Mouse (Mus musculus) cerebellum, adult 2 months (tissue): Measurements from ENCODE around the gene Prr3. TPM values are rescaled to one million over a fixed set of nuclear protein-coding genes. Genes with fewer than 3 reads are reported as not detected.
"Not testable (repeated sequence)": the region's sequence is repeated elsewhere in the genome, so short reads cannot be mapped to it uniquely, and the experiment has no call there.

Experiments used
- DNase-seq, 2 experiments: peaks; one replicate each; pipeline ENCODE4 v3.0.0; 2021
- H3K27ac ChIP-seq: fragments of 200-500 bp; 2 replicates; pipeline ENCODE4 v1.5.1; 2012; ENCODE audit warnings: low read length, control low read depth, inconsistent platforms; ENCODE audit not compliant: insufficient read depth
- H3K27me3 ChIP-seq: fragments of 200-500 bp; 2 replicates; pipeline ENCODE4 v1.6.1; 2012; ENCODE audit warnings: inconsistent platforms, mild to moderate bottlenecking, low read length, moderate library complexity; ENCODE audit not compliant: control insufficient read depth, insufficient read depth
- H3K4me1 ChIP-seq: fragments of 200-500 bp; 2 replicates; pipeline ENCODE4 v1.6.1; 2011; ENCODE audit warnings: low read length; ENCODE audit not compliant: control insufficient read depth, insufficient read depth
- H3K4me3 ChIP-seq: fragments of 200-500 bp; replicated peaks from 2 replicates; pipeline ENCODE3; 2011; ENCODE audit warnings: mild to moderate bottlenecking, low read depth, low read length, control low read depth; ENCODE audit not compliant: insufficient read depth
- CTCF ChIP-seq: fragments of 200-500 bp; IDR thresholded peaks from 2 replicates; pipeline ENCODE4 v1.5.1; 2011; ENCODE audit warnings: low read depth, mild to moderate bottlenecking, control low read depth, low read length, moderate library complexity, borderline replicate concordance; ENCODE audit not compliant: insufficient read depth
- POLR2A ChIP-seq: fragments of 200-500 bp; IDR thresholded peaks from 2 replicates; pipeline ENCODE4 v1.6.1; 2011; ENCODE audit warnings: low read length, control low read depth, borderline replicate concordance; ENCODE audit not compliant: insufficient read depth
- WGBS: fragments of 180-500 bp; shearing (Covaris S2); methylation state at CpG from one replicate; pipeline ENCODE4 v1.1.7; 2018; 5-methylcytosine and 5-hydroxymethylcytosine counted together
- polyA plus RNA-seq: library from polyadenylated mRNA; depleted of rRNA; stranded (reverse); fragments of >200 nt; gene quantifications from 2 replicates; pipeline ENCODE4 v1.2.3, GENCODE M21; 2012

The Prr3 gene
- polyA plus RNA-seq, 1 experiment = 42.6 TPM

DNA sequence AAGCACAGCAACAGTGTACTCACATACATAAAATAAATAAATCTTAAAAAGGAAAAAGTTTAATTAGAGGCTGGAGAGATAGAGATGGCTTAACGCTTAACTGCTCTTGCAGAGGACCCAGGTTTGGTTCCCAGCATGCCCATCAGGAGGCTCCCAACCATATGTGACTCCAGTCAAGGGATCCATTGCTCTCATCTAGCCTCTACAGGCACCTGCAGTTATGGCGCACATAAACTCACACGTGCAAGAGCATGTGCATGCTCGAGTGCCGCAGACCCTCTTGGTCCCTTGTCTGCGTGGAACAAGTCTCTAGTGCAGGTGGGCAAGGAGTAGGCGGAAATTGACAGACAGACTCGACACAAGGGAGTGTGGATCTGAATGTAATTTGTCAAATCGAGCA lies 42.1 kb upstream of the Prr3 start:
- no peak overlapping the region for H3K4me3 ChIP-seq
- no peak for TF ChIP-seq CTCF
- no peak for TF ChIP-seq POLR2A
- DNase-seq = no peak
- 93% methylated on average over 9 of the region's 9 CpGs for WGBS
- H3K4me1 ChIP-seq = no peaks in the 10 kb centered on the region
- no peak overlapping the region for H3K27ac ChIP-seq
- H3K27me3 ChIP-seq = no peaks in the 10 kb centered on the region

DNA sequence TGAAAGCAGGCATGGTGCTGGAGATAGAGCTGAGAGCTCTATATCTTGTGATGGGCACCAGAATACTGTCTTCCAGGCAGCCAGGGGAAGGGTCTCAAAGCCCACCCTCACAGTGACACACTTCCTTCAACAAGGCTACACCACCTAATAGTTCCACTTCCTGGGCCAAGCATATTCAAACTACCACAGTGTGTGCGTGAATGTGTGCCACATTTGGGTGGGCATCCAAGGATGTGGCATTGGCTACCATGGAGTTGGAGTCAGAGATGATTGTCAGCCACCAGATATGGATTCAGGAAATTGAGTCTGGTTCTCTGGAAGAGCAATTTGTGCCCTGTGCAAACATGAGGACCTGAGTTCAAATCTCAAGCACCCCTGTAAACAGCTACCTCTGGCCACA lies 41.3 kb upstream of the Prr3 start:
- DNase-seq = no peak
- no peaks in the 10 kb centered on the region for H3K27me3 ChIP-seq
- no peak overlapping the region for H3K27ac ChIP-seq
- no peak overlapping the region for H3K4me3 ChIP-seq
- H3K4me1 ChIP-seq = no peaks in the 10 kb centered on the region
- TF ChIP-seq CTCF (no peak), POLR2A (no peak)
- WGBS = 97% methylated on average over 1 of the region's 1 CpGs

DNA sequence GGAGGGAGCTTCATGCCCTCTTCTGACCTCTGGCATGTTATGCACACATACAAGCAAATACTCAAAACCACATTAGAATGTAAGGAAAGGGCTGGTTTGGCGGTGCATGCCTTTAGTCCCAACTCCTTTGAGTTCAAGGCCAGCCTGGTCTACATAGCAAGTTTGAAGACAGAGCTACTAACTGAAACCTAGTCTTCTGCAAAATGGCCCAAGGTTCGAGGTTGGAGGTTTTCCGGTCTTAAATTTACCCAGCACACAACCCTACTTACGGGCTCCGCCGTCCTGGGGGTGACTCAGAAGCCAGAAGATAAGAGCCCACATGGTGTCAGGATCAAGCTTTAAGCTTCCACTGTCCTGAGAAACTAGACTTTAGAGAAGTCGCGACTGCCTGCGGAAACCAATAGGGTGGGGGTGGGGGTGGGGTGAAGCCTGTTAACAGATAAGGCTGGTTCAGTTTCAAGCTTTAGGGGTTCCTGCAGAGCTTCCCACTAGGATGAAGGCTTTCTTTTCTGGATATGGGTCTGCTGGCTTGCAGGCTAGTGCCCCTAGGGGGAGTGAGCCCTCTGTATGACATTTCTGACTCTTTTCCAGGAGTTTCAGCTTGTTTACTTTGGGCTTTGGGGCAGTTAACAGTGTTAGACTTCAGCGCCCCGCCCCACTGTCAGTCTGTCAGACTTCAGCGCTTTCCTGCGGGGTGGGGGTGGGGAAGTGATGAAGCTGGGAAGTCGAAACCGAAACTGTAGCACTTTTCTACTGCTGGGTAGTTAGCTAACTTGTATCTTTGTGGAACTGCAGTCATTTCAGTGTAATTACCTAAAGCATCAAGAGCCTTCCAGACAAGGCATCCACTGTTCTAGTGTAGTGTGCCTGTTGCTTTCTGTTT lies 40.4 kb upstream of the Prr3 start, which contains the start of gene H2-T24:
TSS of gene H2-T24 (minus strand) at position 370 of the 883 bp plus-strand sequence.
- DNase-seq = no peak
- Histone ChIP-seq H3K27ac (no peak within 1 kb of the TSS), H3K4me3 (no peak within 1 kb of the TSS), H3K27me3 (no peaks in the 10 kb centered on the region), H3K4me1 (no peaks in the 10 kb centered on the region)
- WGBS = 45% methylated on average over 15 of the region's 15 CpGs
- TF ChIP-seq POLR2A = no peak
- TF ChIP-seq CTCF = no peak

DNA sequence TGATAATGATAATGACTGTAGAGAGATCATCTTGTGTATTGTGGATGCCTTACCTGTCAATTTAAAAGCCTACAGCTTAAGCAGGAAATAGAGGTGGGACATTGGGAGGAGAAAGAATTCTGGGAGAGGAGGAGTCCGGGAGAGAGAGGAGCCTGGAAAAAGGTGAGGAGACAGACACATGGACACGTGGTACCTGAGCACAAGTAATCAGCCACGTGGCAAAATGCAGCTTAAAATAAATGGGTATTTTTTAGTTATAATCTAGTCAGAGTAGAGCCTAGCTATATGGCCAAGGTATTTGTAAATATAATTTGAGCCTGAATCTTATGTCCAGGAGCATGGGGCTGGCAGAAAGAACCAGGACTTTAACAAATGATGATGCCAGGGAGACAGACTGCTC lies 39.5 kb upstream of the Prr3 start:
- no peak overlapping the region for H3K27ac ChIP-seq
- whole genome bisulfite sequencing = 66% methylated on average over 3 of the region's 3 CpGs
- H3K4me3 ChIP-seq = no peak overlapping the region

DNA sequence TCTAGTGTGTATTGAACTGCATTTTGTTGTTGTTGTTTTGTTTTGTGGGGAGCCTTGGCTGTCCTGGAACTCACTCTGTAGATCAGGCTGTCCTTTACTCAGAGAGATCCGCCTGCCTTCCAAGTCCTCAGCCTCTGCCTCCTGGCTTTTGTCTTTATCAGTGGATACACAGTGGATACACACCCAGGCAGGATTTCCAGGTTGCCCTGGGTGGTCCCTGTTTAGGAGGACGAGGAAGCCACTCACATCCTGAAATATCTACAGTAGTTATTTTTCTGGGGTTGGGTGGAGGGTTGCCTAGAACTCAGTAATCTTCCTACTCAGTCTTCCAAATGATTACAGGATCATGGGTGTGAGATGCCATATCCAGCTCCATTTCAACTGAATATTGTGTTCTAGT lies 38.9 kb upstream of the Prr3 start:
- Histone ChIP-seq H3K27ac (no peak overlapping the region), H3K4me1 (no peaks in the 10 kb centered on the region), H3K4me3 (no peak overlapping the region), H3K27me3 (no peaks in the 10 kb centered on the region)
- WGBS = 71% methylated on average over 2 of the region's 2 CpGs
- DNase-seq = no peak
- no peak for TF ChIP-seq CTCF
- TF ChIP-seq POLR2A = no peak

More for the DNA sequence above, 39.5 kb upstream of the Prr3 start:
- TF ChIP-seq CTCF = no peak
- DNase-seq = no peak
- no peaks in the 10 kb centered on the region for H3K4me1 ChIP-seq
- no peaks in the 10 kb centered on the region for H3K27me3 ChIP-seq

DNA sequence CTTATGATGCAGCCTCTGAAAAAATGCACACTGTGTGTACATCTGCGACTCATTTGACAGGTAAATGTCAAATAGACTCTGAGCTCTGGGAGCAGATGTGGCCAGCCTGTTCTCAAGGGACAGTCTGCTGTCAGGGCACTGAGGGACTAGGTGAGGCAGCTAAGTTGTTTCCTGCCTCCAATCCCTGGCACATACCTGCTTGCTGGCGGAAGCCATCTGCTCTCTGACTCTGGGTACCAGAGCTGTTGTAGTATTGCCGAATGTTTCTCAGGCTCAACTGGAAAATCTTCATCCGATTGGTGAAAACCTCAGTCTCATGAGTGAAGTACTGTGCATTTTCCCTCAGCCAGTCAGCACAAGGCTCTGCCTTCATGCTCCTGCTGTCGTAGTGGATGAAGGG lies 37.0 kb upstream of the Prr3 start:
- TF ChIP-seq CTCF (no peak), POLR2A (no peak)
- no peak overlapping the region for H3K27ac ChIP-seq
- no peaks in the 10 kb centered on the region for H3K27me3 ChIP-seq
- H3K4me3 ChIP-seq = no peak overlapping the region
- WGBS = 75% methylated on average over 5 of the region's 5 CpGs
- H3K4me1 ChIP-seq = no peaks in the 10 kb centered on the region
- peak in 1 of 2 experiments; percentile 51 for DNase-seq

DNA sequence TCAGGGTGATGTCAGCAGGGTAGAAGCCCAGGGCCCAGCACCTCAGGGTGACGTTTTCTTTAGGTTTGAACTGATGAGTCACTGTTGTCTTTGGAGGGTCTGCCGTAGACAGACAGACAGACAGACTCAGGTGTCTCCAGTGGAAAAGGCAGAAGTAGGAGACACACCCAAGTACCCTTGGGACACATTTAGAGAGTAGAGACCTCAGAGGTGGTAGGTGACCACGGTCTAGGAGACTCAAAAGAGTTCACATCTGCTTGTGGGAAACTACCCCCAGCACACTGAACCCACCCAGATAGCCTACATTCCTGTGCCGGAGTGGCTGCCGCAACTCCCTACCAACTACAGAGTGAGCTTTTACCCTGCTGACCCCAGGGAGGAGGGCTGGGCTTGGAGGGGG lies 34.9 kb upstream of the Prr3 start:
- Histone ChIP-seq H3K27me3 (no peaks in the 10 kb centered on the region), H3K27ac (no peak overlapping the region), H3K4me1 (no peaks in the 10 kb centered on the region), H3K4me3 (no peak overlapping the region)
- 95% methylated on average over 5 of the region's 5 CpGs for WGBS
- no peak for DNase-seq
- no peak for TF ChIP-seq CTCF
- no peak for TF ChIP-seq POLR2A

DNA sequence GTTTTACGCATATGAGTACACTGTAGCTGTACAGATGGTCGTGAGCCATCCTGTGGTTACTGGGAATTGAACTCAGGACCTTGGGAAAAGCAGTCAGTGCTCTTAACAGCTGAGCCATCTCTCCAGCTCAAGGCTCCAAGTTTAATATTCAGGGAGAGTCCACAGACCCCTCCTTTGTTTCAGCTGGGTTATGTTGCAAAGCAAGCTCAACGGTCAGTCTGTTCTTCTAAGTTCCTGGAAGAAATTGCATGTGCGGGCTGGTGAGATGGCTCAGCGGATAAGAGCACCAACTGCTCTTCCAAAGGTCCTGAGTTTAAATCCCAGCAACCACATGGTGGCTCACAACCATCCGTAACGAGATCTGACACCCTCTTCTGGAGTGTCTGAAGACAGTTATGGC lies 24.4 kb upstream of the Prr3 start:
- 82% methylated on average over 7 of the region's 7 CpGs for WGBS
- H3K27ac ChIP-seq, DNase-seq: not testable (repeated sequence)

More for the DNA sequence above, 24.4 kb upstream of the Prr3 start:
- H3K4me1 ChIP-seq, H3K4me3 ChIP-seq, H3K27me3 ChIP-seq: not testable (repeated sequence)
